Mouse (Mus musculus) neutrophil, adult 5-6 weeks (primary cell): ENCODE measurements around the gene Gna11. TPM values are rescaled to one million over a fixed set of nuclear protein-coding genes. Genes with fewer than 3 reads are reported as not detected.

Source experiments
- ATAC-seq: fragments of 151-379, 151-347 bp; 2 replicates; pipeline ENCODE4 v1.8.0; 2017; ENCODE audit warnings: mild to moderate bottlenecking, moderate TSS enrichment; ENCODE audit not compliant: insufficient number of reproducible peaks, poor library complexity, low FRiP score, severe bottlenecking; ENCODE audit errors: extremely low read depth
- total RNA-seq: library from RNA; stranded (forward); fragments of 200-1000 nt; gene quantifications from 2 replicates; pipeline ENCODE4 v1.2.3, GENCODE M21; 2017

Gene Gna11
- total RNA-seq, 1 experiment from 2014 or later: 13.5 TPM

DNA sequence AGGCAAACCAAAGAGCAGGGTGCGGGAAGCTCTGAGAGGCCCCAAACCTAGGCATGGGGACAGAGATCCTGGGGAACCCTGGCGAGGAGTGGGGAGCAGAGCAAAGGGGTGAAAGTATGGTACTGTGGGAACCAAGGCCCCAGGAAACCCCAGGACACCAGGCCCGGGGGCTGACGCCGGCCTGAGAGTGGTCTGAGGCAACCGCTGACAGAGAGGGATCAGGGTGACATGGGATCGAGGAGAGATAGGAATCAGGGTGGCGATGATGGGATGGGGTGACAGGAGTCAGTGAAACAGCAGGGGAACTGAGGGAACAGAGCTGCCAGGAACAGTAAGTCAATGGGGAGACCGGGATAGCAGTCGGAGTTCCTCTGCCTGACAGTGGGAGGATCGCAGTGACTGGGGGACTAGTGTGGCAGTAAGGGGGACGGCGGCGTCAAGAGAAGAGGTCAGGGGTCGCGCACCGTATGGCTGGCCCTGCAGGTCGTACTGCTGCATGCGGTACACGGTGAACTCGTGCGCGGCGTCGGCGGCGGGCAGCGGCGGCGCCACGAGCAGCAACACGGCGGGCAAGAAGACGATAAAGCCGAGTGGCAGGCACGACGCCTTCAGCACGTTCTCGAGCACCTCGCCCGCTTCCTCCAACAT, 49.2 kb downstream of the Gna11 start:
- ATAC-seq: no peak

DNA sequence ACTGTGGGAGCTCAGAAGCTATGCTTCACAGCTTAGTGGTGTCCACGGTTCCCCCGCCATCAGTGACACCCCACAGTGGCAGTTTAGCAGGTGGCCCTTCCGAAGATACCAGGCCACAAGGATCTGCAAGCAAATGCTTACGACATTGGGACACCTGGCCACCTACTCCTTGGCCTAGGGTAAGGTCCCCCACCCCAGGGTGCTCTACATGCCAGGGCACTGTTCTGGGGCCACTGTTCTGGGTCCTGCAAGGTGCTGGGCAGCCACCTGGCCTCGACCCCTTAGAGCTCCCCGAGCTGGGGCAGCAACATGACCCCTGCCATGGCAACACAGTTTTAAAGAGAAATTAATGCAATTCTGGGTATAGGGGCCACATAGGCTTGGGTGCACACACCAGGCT, 49.8 kb downstream of the Gna11 start:
- no peak for ATAC-seq

DNA sequence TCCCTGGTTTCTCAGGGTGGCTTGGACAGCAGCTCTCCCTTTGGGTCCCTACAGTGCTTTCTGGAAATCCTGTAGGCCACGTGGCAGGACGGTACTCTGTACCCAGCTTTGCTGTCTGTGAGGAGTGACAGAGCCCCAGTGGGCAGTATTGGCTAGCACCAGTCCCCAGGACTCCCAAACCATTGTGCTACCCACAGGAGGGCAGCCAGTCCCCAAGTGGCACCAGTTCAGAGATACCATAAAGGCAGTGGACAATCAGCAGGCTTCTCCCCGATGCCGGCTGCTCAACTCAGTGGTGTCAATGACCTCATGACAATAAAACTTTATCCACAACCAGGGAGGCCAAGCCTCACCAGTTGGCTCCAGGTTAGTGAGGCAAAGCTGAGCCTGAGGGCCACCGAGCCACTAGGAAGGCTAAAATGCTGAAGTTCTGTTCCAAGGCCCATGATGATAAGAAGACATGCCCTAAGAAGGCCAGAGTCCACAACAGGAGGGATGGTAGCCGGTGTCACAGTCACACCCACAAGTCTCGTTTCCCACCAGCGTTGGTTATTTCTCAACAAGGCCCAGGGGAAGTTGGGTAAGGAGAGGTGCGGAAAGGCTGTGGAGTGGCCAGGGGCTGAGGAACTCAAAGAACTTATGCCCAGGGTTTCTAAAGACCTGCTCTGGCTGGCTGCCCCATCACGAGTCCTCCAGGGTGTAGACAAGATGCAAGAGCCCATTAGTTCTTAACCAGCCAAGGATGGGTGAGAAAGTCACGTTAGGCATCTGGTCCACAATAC, 50.5 kb downstream of the Gna11 start:
- no peak for ATAC-seq

DNA sequence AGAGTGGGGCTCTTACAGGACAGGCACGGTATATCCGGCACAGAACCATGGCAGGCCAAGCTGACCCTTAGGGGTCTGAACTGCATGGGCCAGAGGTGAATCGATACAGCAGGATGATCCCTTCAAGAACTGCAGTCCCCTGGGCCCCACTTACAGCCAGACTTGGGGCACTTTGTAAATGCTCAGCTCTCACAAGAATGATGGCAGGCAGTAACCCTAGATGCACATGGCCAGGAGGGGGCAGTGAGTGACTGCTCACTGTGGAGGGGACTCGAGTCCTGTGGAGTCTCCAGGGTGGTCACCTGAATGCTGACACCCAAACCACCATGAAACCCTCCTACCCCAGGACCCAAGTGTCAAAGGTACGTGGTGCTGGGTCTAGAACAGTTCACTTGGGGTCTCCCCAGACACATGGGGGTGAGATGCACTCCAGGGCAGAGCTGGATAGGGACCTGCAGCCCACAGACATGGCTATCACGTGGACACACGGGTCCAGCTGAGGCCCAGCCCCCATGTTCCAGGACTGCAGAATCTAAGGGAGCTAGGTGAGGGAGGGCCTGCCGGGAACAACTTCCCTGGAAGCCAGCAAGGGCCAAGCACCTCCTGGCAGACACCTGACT, 51.3 kb downstream of the Gna11 start:
- ATAC-seq: no peak

DNA sequence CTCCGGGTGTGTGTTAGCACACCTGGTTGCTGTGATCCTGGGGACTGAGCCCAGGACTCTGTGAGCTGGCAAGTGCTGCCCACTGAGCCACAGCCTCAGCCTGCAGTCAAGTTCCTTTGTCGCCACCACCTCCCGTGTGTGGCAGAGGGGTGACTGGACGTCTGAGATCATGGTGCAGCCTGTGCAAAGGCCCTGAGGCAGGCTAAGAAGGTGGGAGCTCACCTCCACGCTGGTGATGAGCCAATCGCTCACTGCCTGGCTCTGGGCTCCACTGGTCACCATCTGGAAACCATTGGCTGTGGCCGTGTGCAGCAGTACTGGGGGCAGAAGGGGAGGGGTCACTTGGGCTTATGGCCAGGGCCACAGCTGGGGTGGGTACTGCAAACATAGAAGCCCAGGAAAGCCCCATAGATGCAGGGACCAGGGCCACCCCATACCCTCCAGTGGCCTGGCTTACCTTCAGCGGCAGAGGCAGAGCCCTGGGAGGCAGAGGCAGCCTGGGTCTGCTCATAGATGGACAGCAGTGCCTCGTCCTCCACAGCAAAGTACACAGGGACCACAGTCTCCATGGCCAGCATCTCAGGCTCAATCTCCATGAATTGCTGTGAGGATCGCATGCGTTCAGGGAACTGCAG, 52.3 kb downstream of the Gna11 start:
- no peak for ATAC-seq

DNA sequence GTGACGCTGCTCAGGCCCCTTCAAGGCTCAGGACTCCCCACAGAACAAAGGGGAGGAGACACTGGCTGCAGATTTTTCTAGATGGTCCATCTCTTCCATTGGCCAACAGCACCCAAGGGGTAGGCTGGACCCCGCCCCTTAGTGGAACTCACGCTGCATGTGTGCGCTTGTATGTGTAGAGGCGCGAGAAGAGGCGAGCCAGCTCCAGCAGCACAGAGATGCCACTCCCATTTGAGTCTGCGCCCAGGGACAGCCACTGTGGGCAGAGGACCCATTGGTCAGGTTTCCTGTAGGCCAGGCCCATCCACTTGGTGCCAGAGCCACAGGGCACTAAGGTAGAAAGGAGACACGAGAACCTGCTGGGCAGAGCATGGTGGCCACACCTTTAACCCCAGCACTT, 54.0 kb downstream of the Gna11 start:
- ATAC-seq: no peak

DNA sequence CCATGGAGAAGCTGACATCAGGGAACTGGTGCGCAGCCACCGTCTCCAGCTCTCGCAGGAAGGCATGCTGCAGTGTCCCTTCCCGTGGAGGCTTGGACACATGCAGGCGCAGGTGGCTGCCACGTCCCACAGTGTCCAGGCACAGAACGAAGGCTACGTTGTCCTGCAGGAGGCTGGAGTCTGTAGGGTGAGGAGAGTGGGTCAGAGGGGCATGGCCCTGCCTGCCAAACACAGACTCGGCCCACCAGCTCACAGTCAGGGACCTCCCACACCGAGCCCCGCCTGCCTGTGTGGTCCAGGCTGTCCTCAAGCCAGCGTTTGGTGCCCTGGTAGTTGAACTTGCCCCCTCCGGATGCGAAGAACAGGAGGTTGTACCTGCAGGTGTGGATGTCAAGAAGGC, 55.0 kb downstream of the Gna11 start:
- ATAC-seq: no peak

DNA sequence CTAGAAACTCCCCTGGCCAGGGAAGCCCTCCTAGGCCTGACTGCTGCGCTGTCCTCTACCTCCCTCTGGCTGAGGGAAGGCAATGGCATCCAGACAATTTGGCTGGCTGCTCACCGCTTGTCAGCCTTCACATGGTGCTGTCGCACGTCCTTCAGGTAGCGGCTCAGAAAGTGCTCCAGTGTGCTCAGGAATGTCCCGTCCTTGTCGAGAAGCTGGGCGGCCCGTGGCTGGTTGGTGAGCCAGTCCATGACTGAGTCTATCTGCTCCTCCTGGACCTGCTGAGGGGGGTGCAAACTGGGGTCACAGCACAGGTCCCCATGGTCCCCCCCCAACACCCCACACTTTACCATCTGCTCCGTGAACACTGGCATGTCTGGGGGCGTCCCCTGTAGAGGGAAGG, 56.9 kb downstream of the Gna11 start:
- ATAC-seq: no peak

DNA sequence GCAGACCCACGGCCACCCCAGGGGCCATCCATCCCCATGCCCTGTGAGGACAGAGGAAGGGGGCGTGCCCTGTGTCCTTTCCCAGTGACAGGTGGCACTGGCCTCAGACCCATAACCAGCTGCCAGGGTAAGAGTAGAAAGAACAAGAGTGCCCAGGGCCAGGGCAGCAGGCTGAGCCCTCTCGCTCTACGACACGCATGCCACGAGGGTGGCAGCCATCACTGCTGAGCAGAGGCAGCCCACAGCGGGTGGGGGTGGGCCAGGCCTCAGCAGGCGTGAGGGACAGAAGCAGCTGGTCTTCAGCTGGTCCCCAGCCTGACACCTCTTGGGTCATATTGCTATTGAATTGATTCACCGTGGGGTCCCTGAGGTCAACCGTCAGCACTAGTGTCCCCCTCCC, 58.5 kb downstream of the Gna11 start:
- ATAC-seq: no peak

DNA sequence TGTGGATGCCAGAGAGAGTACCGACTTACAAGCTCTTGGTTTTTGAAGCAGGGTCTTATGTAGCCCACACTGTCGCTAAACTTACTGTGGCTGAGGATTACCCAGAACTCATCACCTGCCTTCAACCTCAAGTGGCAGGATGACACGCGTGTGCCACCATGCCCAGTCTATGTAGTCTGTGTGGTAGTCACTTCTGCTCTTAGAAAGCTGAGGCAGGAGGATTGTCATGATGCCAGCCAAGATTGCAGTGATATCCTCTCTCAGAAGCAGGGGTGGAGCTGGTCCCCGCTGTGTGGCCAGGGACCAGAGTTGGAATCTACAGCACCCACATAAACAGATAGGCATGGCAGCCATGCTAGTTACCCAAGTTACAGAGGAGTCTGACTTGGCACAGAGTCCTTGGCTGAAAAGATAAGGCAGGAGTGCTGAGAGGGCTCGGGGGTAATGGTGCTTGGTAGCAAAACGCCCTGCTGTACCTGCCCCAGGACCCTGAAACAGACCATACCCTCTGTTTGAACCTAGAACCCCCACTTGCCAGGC, 59.4 kb downstream of the Gna11 start:
- no peak for ATAC-seq

DNA sequence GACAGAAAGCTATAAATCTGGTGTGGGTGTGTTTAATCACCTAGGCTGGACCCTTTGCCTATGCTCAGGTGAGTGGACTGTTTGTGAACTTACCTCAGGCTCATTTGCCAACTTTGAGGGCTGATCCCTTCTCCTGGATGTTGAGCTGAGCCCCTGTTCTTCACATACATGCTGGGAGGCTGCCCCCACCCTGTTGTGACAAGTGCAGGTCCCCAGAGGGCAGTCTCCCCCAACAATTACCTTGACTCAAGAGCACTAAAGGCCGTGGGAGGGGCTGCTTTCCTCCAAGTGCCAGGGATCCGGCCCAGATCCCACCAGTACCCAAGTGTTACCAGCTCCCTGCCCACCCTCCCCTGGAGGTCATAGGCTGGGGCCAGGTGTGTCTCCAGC, 59.9 kb downstream of the Gna11 start:
- no peak for ATAC-seq

DNA sequence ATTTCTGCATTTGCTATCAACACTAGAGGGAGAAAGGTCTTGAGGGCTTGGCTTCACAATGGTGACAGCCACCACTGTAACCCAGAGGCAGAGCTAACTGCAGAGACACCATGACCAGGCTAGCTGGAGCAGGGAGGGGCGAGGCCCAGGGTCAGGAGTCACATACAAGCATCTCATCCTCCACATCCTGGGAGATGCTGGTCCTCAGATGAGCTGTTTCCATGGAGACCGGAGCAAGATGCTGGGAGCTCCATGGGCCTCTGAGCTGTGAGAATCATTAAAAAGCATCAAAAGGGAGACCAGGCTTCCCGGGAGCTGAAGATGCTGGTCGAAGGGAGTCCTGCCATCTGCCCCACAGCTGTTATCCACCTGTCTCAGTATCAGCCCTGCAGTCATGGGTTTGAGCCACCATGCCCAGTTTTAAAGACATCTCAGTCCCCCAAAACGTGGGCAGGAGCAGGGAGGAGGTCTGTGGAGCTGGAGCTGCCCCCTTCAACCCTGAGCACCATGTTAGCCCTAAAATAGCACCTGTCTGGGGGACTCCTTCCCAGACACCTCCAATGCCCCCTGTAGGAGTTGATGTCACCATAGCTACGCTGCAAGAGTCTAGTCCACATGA, 60.4 kb downstream of the Gna11 start:
- ATAC-seq: no peak

DNA sequence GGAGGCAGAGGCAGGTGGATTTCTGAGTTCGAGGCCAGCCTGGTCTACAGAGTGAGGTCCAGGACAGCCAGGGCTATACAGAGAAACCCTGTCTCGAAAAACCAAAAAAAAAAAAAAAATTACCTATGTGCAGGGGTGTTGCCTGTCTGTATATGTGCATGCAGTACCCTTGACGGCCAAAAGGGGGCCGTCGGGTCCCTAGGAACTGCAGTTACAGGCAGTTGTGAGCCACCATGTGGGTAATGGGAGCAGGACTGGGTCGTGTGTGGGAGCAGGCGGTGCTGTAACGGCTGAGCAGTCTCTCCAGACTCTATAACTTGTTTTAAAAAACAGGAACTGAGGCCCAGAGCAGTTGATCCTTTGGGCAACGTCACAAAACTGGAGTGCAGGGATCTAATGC, 61.0 kb downstream of the Gna11 start:
- no peak for ATAC-seq

DNA sequence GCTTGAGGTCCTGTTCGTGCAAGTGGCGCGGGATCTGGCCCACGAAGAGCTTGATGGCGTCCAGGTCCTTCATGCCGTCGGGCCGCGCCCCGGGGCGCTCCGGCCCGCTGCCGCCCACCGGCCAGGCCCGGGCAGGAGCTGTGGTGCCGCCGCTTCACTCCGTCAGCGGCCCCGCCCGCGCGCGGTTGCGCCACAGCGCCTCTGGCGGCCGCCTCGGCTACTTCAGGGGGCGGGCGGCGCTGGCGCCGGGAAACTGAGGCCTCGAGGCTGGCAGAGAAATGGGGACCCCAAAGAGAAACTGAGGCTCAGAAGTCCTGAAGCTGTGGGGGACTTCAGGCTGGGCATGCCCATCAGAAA, 62.5 kb downstream of the Gna11 start, which contains the start of gene Celf5:
Gene Celf5, minus strand, starts transcription at position 177 of the 357 bp plus-strand sequence.
- ATAC-seq: no peak; the same call in 1 of the 2 replicates

DNA sequence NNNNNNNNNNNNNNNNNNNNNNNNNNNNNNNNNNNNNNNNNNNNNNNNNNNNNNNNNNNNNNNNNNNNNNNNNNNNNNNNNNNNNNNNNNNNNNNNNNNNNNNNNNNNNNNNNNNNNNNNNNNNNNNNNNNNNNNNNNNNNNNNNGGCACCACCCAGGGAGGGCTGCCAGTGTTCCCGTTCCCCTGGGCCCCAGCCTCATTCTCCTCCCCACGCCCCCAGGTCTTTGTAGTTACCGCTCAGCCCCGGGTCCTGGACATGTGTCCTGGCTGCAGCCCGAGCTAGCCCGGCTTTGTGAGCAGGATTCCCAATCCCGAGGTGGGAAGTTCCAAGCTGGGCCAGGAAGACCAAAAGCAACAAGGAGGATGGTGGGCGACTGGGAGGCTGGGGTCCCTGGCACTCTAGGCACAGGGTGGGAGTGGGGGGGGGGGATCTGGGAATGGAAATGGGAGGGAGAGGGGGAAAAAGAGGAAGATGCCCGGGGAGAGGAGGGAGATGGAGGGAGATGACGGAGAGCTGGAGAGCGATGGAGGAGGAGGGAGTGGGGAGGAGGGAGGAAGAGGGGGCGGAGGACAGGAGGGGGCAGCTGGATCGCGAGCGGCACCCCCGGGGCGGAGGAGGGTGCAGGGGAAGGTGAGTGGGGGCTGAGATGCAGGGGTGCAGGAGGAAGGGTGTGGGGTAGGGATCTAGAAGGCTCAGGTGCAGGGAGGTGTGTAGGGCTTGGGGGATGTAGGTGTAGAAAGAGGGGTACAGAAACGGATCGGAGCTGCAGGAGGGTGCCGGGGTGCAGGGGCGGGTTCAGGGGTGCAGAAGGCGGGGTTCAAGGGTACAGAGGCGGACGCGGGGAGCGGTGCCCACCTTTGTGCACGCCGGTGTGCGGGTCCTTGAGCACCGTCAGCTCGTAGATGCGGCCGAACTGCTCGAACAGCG, 63.1 kb downstream of the Gna11 start:
- no peak for ATAC-seq
